Mouse (Mus musculus) midbrain, embryonic 14.5 days (tissue): ENCODE data around the gene Adap1. TPM values are rescaled to one million over a fixed set of nuclear protein-coding genes. Genes with fewer than 3 reads are reported as not detected.

ENCODE experiments used
- ATAC-seq: fragments of 200-750 bp; cut with Nextera tagmentation; 2 replicates; pipeline ENCODE4 v1.8.0; 2017; ENCODE audit warnings: moderate number of reproducible peaks, moderate library complexity; ENCODE audit not compliant: low FRiP score, low TSS enrichment
- DNase-seq: peaks from one replicate; pipeline ENCODE4 v3.0.0-alpha.2; 2015
- H3K27ac ChIP-seq: fragments of 300-500 bp; sonication (generic); replicated peaks from 2 replicates; pipeline ENCODE4 v1.5.1; 2014; ENCODE audit warnings: mild to moderate bottlenecking, low read depth, low read length, moderate library complexity
- H3K27me3 ChIP-seq: fragments of 300-500 bp; sonication (generic); 2 replicates; pipeline ENCODE4 v1.6.1; 2014; ENCODE audit warnings: low read length, control low read depth, mixed read lengths; ENCODE audit not compliant: control insufficient read depth, insufficient read depth
- H3K36me3 ChIP-seq: fragments of 300-500 bp; sonication (generic); 2 replicates; pipeline ENCODE4 v1.6.1; 2014; ENCODE audit warnings: low read length, control low read depth; ENCODE audit not compliant: control insufficient read depth, insufficient read depth
- H3K4me1 ChIP-seq: fragments of 300-500 bp; sonication (generic); 2 replicates; pipeline ENCODE4 v1.6.1; 2014; ENCODE audit warnings: mild to moderate bottlenecking, antibody characterized with exemption, low read length, control low read depth; ENCODE audit not compliant: control insufficient read depth, insufficient read depth
- H3K4me2 ChIP-seq: fragments of 300-500 bp; sonication (generic); 2 replicates; pipeline ENCODE4 v1.6.1; 2014; ENCODE audit warnings: mild to moderate bottlenecking, low read length, moderate library complexity
- H3K4me3 ChIP-seq: fragments of 300-500 bp; sonication (generic); replicated peaks from 2 replicates; pipeline ENCODE4 v1.5.1; 2014; ENCODE audit warnings: low read depth, low read length
- H3K9ac ChIP-seq: fragments of 300-500 bp; sonication (generic); replicated peaks from 2 replicates; pipeline ENCODE4 v1.6.1; 2014; ENCODE audit warnings: mild to moderate bottlenecking, low read length, moderate library complexity
- H3K9me3 ChIP-seq: fragments of 300-500 bp; sonication (generic); 2 replicates; pipeline ENCODE4 v1.6.1; 2016; ENCODE audit warnings: low read length, control low read depth, mixed read lengths; ENCODE audit not compliant: control insufficient read depth
- WGBS: fragments of 180-500 bp; shearing (Covaris S2); extraction: QIAGEN DNeasy Blood & Tissue Kit; methylation state at CpG from one replicate; pipeline ENCODE4 v1.1.7; 2014; 5-methylcytosine and 5-hydroxymethylcytosine counted together
- polyA plus RNA-seq: library from polyadenylated mRNA; unstranded; fragments of >200 nt; fragmentation: Nextera tagmentation; extraction: Ambion mirVana; gene quantifications from 2 replicates; pipeline ENCODE4 v1.2.1, GENCODE M21; 2014

Gene Adap1
- polyA plus RNA-seq, 1 experiment from 2014 or later: 38.6 TPM

DNA sequence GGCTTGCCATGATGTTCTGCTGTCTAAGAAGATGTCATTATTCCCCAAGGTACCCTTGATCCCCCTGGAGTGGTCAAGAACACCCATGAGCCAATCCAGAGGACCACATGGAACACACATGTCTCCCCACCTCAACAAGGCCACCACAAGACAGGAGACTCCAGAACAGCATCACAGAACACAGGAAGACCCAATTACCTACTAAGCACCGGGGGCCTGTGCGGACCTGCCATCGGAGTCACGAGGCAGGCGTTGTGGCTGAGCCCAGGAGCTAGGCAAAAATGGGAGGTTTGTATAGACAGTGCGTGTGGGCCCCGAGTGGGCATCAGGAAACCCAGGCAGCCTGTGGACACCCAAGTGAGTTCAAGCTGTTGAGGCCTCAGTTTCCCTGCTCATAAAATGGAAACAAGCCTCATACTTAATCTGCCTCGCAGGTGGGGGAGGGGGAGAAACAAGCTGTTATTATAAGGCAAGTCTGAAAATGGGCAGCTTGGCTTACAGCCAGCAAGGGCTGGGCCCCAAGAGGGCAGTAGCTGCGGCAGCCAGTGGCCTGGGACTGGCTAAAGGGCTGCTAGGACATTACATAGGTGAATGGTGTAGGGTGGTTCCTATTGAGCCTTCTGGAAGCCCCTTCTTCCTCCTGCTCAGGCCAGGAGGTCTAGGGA, 2.0 kb downstream of the Adap1 start:
- ATAC-seq (no peak), DNase-seq (no peak)
- Histone ChIP-seq H3K4me1 (peaks cover 4% of the 10 kb centered on the region; the same call in 1 of the 2 replicates), H3K9ac (no peak overlapping the region), H3K36me3 (no peaks in the 10 kb centered on the region), H3K9me3 (no peaks in the 10 kb centered on the region), H3K27me3 (peaks cover 30% of the 10 kb centered on the region), H3K4me2 (peak overlapping the region; percentile 80), H3K4me3 (peak overlapping the region; percentile 68; the same call in 1 of the 2 replicates), H3K27ac (no peak overlapping the region)
- 82% methylated on average over 9 of the region's 9 CpGs for WGBS

- H3K4me1 ChIP-seq: peaks cover 4% of the 10 kb centered on the region; the same call in 1 of the 2 replicates
- 85% methylated on average over 6 of the region's 6 CpGs for WGBS
- H3K4me3 ChIP-seq: no peak overlapping the region
- ATAC-seq (no peak), DNase-seq (no peak)
- no peaks in the 10 kb centered on the region for H3K9me3 ChIP-seq
- H3K4me2 ChIP-seq: no peak overlapping the region
- H3K27me3 ChIP-seq: peaks cover 25% of the 10 kb centered on the region
- no peaks in the 10 kb centered on the region for H3K36me3 ChIP-seq
- H3K27ac ChIP-seq: no peak overlapping the region
- H3K9ac ChIP-seq: no peak overlapping the region
Observed at GRCm38 (mm10) chr5:139321331-139321730, 4.1 kb downstream of the Adap1 start.

DNA sequence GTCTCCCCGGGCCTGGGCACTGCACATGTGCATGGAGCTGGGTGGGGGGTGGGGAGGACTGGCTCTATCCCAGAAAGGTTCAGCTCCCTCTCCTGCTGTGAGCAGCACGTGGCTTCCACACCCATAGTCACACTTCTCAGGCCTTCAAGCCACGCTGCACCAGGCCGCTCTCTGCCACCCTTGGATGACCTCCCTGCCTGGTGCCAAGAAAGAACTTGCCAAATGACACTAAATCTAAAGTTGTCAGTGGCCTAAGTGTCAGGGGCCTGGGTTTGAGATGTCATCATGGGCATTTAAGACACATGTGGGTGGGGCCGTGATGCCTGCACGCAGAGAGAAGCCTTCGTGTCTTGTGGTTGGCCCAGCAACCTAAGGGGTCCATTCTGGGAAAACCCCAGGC, 5.0 kb downstream of the Adap1 start:
- Histone ChIP-seq H3K4me2 (no peak overlapping the region), H3K27ac (no peak overlapping the region), H3K27me3 (peaks cover 18% of the 10 kb centered on the region), H3K9ac (no peak overlapping the region), H3K36me3 (no peaks in the 10 kb centered on the region), H3K4me1 (peaks cover 4% of the 10 kb centered on the region; the same call in 1 of the 2 replicates), H3K9me3 (no peaks in the 10 kb centered on the region), H3K4me3 (no peak overlapping the region)
- 81% methylated on average over 7 of the region's 7 CpGs for WGBS
- ATAC-seq: no peak
- DNase-seq: no peak

DNA sequence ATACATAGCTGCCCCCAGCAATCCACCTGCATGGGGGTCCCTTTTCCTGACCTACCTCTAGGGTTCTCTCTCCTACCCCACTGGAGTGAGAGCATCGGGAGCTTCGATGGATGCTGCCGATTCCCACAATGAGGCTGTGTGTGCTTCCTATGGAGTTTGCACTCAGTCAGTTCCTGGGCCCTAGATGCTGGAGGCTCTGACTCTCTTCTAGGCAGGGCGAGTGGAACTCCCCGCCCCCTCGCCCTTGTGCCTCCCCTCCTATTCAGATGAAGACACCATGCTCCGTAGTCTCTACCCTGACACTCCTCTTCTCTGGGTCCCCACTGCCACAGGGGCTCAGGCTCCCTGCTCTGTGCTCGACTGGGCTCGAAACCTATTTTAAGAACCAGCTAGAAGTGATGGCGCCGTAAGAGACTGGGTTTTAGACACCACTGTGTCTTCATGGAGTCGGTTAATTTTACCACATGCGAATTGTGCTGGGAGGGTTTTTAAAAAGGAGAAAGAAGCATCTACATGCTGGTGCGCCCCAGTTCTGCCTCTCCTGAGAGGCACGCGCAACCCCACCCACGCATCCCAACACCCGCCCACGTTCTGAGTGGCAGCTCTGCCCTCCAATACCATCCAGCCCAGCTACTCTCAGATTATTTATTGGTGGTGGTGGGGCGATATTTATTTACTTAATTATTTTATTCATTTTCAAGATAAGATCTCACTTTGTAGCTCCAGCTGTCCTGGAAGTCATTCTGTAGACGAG, 7.5 kb downstream of the Adap1 start:
- Histone ChIP-seq H3K4me3 (no peak overlapping the region), H3K36me3 (no peaks in the 10 kb centered on the region), H3K9me3 (no peaks in the 10 kb centered on the region), H3K27ac (no peak overlapping the region), H3K27me3 (no peaks in the 10 kb centered on the region), H3K4me2 (no peak overlapping the region), H3K4me1 (no peaks in the 10 kb centered on the region), H3K9ac (no peak overlapping the region)
- DNase-seq (no peak), ATAC-seq (no peak)
- 61% methylated on average over 21 of the region's 21 CpGs for WGBS

GRCm38 (mm10) chr5:139316982-139317675, 8.3 kb downstream of the Adap1 start:
- no peak overlapping the region for H3K27ac ChIP-seq
- ATAC-seq (no peak), DNase-seq (no peak)
- H3K9ac ChIP-seq: no peak overlapping the region
- H3K36me3 ChIP-seq: no peaks in the 10 kb centered on the region
- no peaks in the 10 kb centered on the region for H3K27me3 ChIP-seq
- H3K9me3 ChIP-seq: no peaks in the 10 kb centered on the region
- H3K4me2 ChIP-seq: no peak overlapping the region
- H3K4me3 ChIP-seq: no peak overlapping the region
- WGBS: 83% methylated on average over 6 of the region's 6 CpGs
- no peaks in the 10 kb centered on the region for H3K4me1 ChIP-seq

DNA sequence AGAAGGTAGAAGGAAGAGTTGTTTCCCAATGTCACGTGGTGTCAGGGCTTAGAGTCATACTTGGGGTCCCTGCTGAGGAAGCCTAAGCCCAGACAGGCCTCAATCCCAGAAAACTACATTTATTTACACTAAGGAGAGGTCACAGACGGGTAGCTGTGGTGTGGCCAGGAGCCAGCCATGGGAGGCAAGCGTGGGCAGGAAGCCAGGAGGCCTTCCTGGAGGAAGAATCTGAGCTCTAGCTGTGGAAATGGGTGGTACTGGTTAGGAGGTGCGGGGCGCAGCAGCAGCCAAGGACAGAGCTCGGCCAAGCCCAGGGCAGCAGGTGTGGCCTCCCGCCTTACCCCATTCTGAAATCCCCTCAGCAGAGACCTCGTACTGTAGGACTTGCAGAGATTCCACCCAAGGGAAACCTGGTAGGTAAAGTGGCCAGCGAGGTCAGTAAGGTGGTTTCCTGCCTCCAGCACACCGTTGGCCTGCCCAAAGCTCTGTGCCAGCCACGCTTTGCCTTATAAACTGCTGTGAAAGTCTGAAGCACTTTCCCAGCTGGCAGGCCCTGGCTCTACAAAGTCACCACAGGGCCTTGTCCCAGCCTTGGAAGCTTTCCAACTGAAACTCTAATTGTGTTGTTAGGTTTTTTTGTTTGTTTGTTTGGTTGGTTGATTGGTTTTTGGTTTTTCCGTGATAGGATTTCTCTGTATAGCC, 10.3 kb downstream of the Adap1 start:
- no peak overlapping the region for H3K27ac ChIP-seq
- no peaks in the 10 kb centered on the region for H3K27me3 ChIP-seq
- no peaks in the 10 kb centered on the region for H3K36me3 ChIP-seq
- H3K4me3 ChIP-seq: no peak overlapping the region
- no peak for DNase-seq
- WGBS: 86% methylated on average over 12 of the region's 12 CpGs
- no peaks in the 10 kb centered on the region for H3K9me3 ChIP-seq
- H3K4me1 ChIP-seq: no peaks in the 10 kb centered on the region
- no peak overlapping the region for H3K4me2 ChIP-seq
- no peak overlapping the region for H3K9ac ChIP-seq
- no peak for ATAC-seq

GRCm38 (mm10) chr5:139313536-139313935, 11.9 kb downstream of the Adap1 start:
- H3K4me1 ChIP-seq: no peaks in the 10 kb centered on the region

GRCm38 (mm10) chr5:139311822-139312221, 13.6 kb downstream of the Adap1 start:
- 83% methylated on average over 9 of the region's 9 CpGs for WGBS
- Histone ChIP-seq H3K36me3 (no peaks in the 10 kb centered on the region), H3K4me3 (no peak overlapping the region), H3K27me3 (no peaks in the 10 kb centered on the region), H3K4me2 (no peak overlapping the region), H3K9ac (no peak overlapping the region), H3K27ac (no peak overlapping the region), H3K9me3 (no peaks in the 10 kb centered on the region), H3K4me1 (no peaks in the 10 kb centered on the region)
- DNase-seq (no peak), ATAC-seq (no peak)

More at GRCm38 (mm10) chr5:139313536-139313935, 11.9 kb downstream of the Adap1 start:
- ATAC-seq: no peak
- Histone ChIP-seq H3K4me3 (no peak overlapping the region), H3K9ac (no peak overlapping the region), H3K36me3 (no peaks in the 10 kb centered on the region), H3K9me3 (no peaks in the 10 kb centered on the region), H3K27me3 (no peaks in the 10 kb centered on the region), H3K4me2 (no peak overlapping the region), H3K27ac (no peak overlapping the region)
- 88% methylated on average over 9 of the region's 9 CpGs for WGBS
- DNase-seq: no peak
